Mouse (Mus musculus) CH12.LX (cell line): ENCODE results near the gene AI837181.

Experiments used
- CHD2 ChIP-seq: IDR thresholded peaks from 2 replicates; pipeline ENCODE4 v1.6.1; 2011; ENCODE audit warnings: low read length, improper control_type of control experiment
- CTCF ChIP-seq, 2 experiments: IDR thresholded peaks in 1 of 2; conservative IDR thresholded peaks in 1 of 2; 2 replicates each; pipeline ENCODE4 v1.5.1; 2011 to 2012; ENCODE audit warnings: low read depth in 2 of 2, low read length in 2 of 2, improper control_type of control experiment in 1 of 2, inconsistent platforms in 1 of 2, mild to moderate bottlenecking in 1 of 2, moderate library complexity in 1 of 2
- EP300 ChIP-seq: IDR thresholded peaks from 2 replicates; pipeline ENCODE4 v1.6.1; 2011; ENCODE audit warnings: low read length, improper control_type of control experiment
- ETS1 ChIP-seq: conservative IDR thresholded peaks from 2 replicates; pipeline ENCODE4 v1.6.1; 2012; ENCODE audit warnings: low read depth, mild to moderate bottlenecking, inconsistent platforms, low read length, improper control_type of control experiment, moderate library complexity
- IRF4 ChIP-seq: IDR thresholded peaks from 2 replicates; pipeline ENCODE4 v1.6.1; 2014; ENCODE audit warnings: low read depth, mild to moderate bottlenecking, inconsistent platforms, low read length, improper control_type of control experiment
- MAZ ChIP-seq: IDR thresholded peaks from 2 replicates; pipeline ENCODE4 v1.6.1; 2012; ENCODE audit warnings: low read depth, mild to moderate bottlenecking, inconsistent platforms, low read length, improper control_type of control experiment, moderate library complexity
- NRF1 ChIP-seq: IDR thresholded peaks from 2 replicates; pipeline ENCODE4 v1.6.1; 2014; ENCODE audit warnings: low read depth, mild to moderate bottlenecking, inconsistent platforms, low read length, improper control_type of control experiment, moderate library complexity
- POLR2A ChIP-seq: IDR thresholded peaks from 2 replicates; pipeline ENCODE4 v1.6.1; 2011; ENCODE audit warnings: low read depth, mild to moderate bottlenecking, improper control_type of control experiment, low read length
- POLR2AphosphoS2 ChIP-seq: IDR thresholded peaks from 2 replicates; pipeline ENCODE4 v1.6.1; 2011; ENCODE audit warnings: low read depth, low read length, improper control_type of control experiment
- SIN3A ChIP-seq: IDR thresholded peaks from 2 replicates; pipeline ENCODE4 v1.6.1; 2012; ENCODE audit warnings: low read length, improper control_type of control experiment, inconsistent platforms
- USF1 ChIP-seq: IDR thresholded peaks from 2 replicates; pipeline ENCODE4 v1.6.1; 2014; ENCODE audit warnings: low read depth, mild to moderate bottlenecking, inconsistent platforms, low read length, improper control_type of control experiment
- ZMIZ1 ChIP-seq: IDR thresholded peaks from 2 replicates; pipeline ENCODE4 v1.6.1; 2012; ENCODE audit warnings: low read depth, mild to moderate bottlenecking, inconsistent platforms, low read length, improper control_type of control experiment

DNA sequence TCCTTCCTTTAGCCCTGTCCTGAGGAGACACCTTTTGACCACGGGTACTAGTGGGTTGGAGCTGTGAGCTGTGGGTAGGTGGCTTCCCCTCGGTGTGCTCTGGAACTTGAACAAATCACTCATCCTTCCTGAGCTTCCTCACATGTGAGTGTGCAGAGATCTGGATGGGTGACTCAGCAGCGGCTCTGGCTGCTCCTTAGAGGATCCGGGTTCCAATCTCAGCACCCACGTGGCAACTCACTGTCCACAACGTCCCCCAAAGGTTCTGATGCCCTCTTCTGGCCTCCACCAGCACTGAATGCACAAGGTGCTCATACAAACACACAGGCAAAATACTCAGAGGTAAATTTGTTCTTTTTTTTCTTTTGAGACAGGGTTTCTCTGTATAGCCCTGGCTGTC lies 26.8 kb downstream of the AI837181 start:
- TF ChIP-seq ZMIZ1 (no peak), CTCF (conservative IDR thresholded peaks at IDR 0.05 in 1 of 2, IDR thresholded peaks at IDR 0.05 in 1 of 2; ENCODE audit: low read depth in 2 of 2, low read length in 2 of 2) (no peak), ETS1 (no peak), NRF1 (no peak), POLR2A (no peak), IRF4 (no peak), USF1 (no peak), CHD2 (no peak), SIN3A (no peak), POLR2AphosphoS2 (no peak), EP300 (no peak), MAZ (no peak)
